Mouse (Mus musculus) myocyte (in vitro differentiated cells): ENCODE data around the gene Cryge.

Source experiments
- CEBPB ChIP-seq: IDR thresholded peaks from 2 replicates; pipeline ENCODE4 v1.6.1; 2011; ENCODE audit warnings: mild to moderate bottlenecking, moderate library complexity; ENCODE audit not compliant: poor library complexity, insufficient read depth, severe bottlenecking
- MYOD1 ChIP-seq, 3 experiments: IDR thresholded peaks; one replicate each; pipeline ENCODE4 v1.6.1; 2011; ENCODE audit warnings: control low read depth in 2 of 3, low read depth in 2 of 3, mild to moderate bottlenecking in 2 of 3, moderate library complexity in 1 of 3; ENCODE audit not compliant: insufficient read length in 2 of 3, control insufficient read depth in 1 of 3
- POLR2A ChIP-seq: IDR thresholded peaks from one replicate; pipeline ENCODE4 v1.6.1; 2011; ENCODE audit warnings: low read depth, mild to moderate bottlenecking, control low read depth, moderate library complexity; ENCODE audit not compliant: insufficient read length
- POLR2AphosphoS2 ChIP-seq: IDR thresholded peaks from one replicate; pipeline ENCODE4 v1.6.1; 2011; ENCODE audit warnings: low read depth, control low read depth; ENCODE audit not compliant: insufficient read length
- REST ChIP-seq: IDR thresholded peaks from one replicate; pipeline ENCODE4 v1.6.1; 2011; ENCODE audit warnings: mild to moderate bottlenecking, control low read depth, moderate library complexity; ENCODE audit not compliant: insufficient read depth, insufficient read length
- SRF ChIP-seq: IDR thresholded peaks from one replicate; pipeline ENCODE4 v1.6.1; 2011; ENCODE audit warnings: low read depth; ENCODE audit not compliant: control insufficient read depth, insufficient read length
- TCF12 ChIP-seq: IDR thresholded peaks from one replicate; pipeline ENCODE4 v1.6.1; 2011; ENCODE audit warnings: mild to moderate bottlenecking, control low read depth; ENCODE audit not compliant: poor library complexity, insufficient read depth, severe bottlenecking
- USF1 ChIP-seq: IDR thresholded peaks from one replicate; pipeline ENCODE4 v1.6.1; 2011; ENCODE audit warnings: low read depth, mild to moderate bottlenecking, control low read depth, moderate library complexity

DNA sequence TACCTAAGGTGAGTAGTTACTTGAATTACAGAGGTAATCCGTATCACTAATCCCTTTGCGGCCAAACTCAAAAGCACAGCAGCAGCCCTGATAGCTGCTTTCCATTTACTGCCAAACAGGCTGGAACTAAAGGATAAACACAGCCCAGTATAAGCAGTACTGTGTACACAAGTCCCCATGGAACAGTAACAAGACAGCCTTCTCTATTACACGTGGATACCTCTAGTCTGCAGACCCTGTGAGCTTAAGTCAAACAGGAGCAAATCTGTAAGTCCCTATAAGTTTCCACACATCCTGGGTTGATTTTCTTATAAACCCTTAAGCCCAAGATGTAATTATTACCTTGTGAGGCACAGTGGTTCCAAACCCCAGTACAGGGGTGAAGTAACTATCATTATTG, 15.4 kb downstream of the Cryge start:
- TF ChIP-seq POLR2A (no peak), CEBPB (no peak), USF1 (no peak), POLR2AphosphoS2 (no peak), SRF (no peak), REST (no peak), MYOD1 (IDR thresholded peaks at IDR 0.05; ENCODE audit: control insufficient read depth in 1 of 3, insufficient read length in 2 of 3, low read depth in 2 of 3) (no peak), TCF12 (no peak)
